Mouse (Mus musculus) thymus, postnatal 10 days (tissue): ENCODE measurements around the gene Cacnb2.
"Not testable (repeated sequence)": the region's sequence is repeated elsewhere in the genome, so short reads cannot be mapped to it uniquely, and the experiment has no call there.

Experiments
- DNase-seq, 2 experiments: peaks; one replicate each; pipeline ENCODE4 v3.0.0; 2021; ENCODE audit warnings: low spot score in 2 of 2

Cacnb2 gene

GRCm38 (mm10) chr2:14657205-14657844, 54.4 kb downstream of the Cacnb2 start:
- no peak for DNase-seq

GRCm38 (mm10) chr2:14665213-14665612, 62.3 kb downstream of the Cacnb2 start:
- DNase-seq, result no peak

GRCm38 (mm10) chr2:14672117-14672516, 69.2 kb downstream of the Cacnb2 start:
- no peak for DNase-seq

GRCm38 (mm10) chr2:14676885-14677516, 74.1 kb downstream of the Cacnb2 start:
- peak in 1 of 2 experiments; percentile 25 for DNase-seq

GRCm38 (mm10) chr2:14684231-14684630, 81.3 kb downstream of the Cacnb2 start:
- no peak for DNase-seq

GRCm38 (mm10) chr2:14702973-14703645, 100.2 kb downstream of the Cacnb2 start:
- peak in 1 of 2 experiments; percentile 38 for DNase-seq

GRCm38 (mm10) chr2:14703676-14704075, 100.8 kb downstream of the Cacnb2 start:
- DNase-seq, result no peak

GRCm38 (mm10) chr2:14710247-14710646, 107.4 kb downstream of the Cacnb2 start:
- DNase-seq, result no peak

- peak in 1 of 2 experiments; percentile 25 for DNase-seq
These were observed 108.9 kb downstream of the Cacnb2 start for GRCm38 (mm10) chr2:14711751-14712150.

GRCm38 (mm10) chr2:14713049-14713448, 110.2 kb downstream of the Cacnb2 start:
- DNase-seq, result no peak

- no peak for DNase-seq
These were observed 113.8 kb downstream of the Cacnb2 start for GRCm38 (mm10) chr2:14716666-14717065.

- DNase-seq, result no peak
These were observed 116.3 kb downstream of the Cacnb2 start for GRCm38 (mm10) chr2:14719119-14719718.

- DNase-seq, result no peak
These were observed 122.5 kb downstream of the Cacnb2 start for GRCm38 (mm10) chr2:14725437-14725836.

GRCm38 (mm10) chr2:14726601-14727000, 123.7 kb downstream of the Cacnb2 start:
- not testable (repeated sequence) for DNase-seq

- no peak for DNase-seq
These were observed 136.0 kb downstream of the Cacnb2 start for GRCm38 (mm10) chr2:14738927-14739326.

- DNase-seq, result no peak
These were observed 136.6 kb downstream of the Cacnb2 start for GRCm38 (mm10) chr2:14739510-14739909.

GRCm38 (mm10) chr2:14740359-14740758, 137.5 kb downstream of the Cacnb2 start:
- no peak for DNase-seq

- no peak for DNase-seq
These were observed 141.9 kb downstream of the Cacnb2 start for GRCm38 (mm10) chr2:14744761-14745160.

- DNase-seq, result no peak
These were observed 160.0 kb downstream of the Cacnb2 start for GRCm38 (mm10) chr2:14762846-14763245.

- no peak for DNase-seq
These were observed 161.0 kb downstream of the Cacnb2 start for GRCm38 (mm10) chr2:14763931-14764330.

- DNase-seq, result no peak
These were observed 166.6 kb downstream of the Cacnb2 start for GRCm38 (mm10) chr2:14769448-14769847.

GRCm38 (mm10) chr2:14770635-14771034, 167.7 kb downstream of the Cacnb2 start:
- no peak for DNase-seq
